Mouse (Mus musculus) frontal cortex, postnatal 36 days (tissue): ENCODE data around the gene Irf2bpl.
A peak's percentile ranks its signal among the peaks of the same experiment; 100 is the strongest.

Experiments
- DNase-seq, 2 experiments: peaks; one replicate each; pipeline ENCODE4 v3.0.0; 2022; ENCODE audit warnings: low spot score in 2 of 2

The Irf2bpl gene

GRCm38 (mm10) chr12:86859924-86860790 is 24.4 kb downstream of the Irf2bpl start:
- peak; percentile 54 to 68 for DNase-seq

- no peak for DNase-seq
Observed at GRCm38 (mm10) chr12:86858983-86859872, 25.4 kb downstream of the Irf2bpl start.

GRCm38 (mm10) chr12:86858498-86858897 is 26.1 kb downstream of the Irf2bpl start:
- no peak for DNase-seq

GRCm38 (mm10) chr12:86857290-86857689 is 27.3 kb downstream of the Irf2bpl start:
- no peak for DNase-seq

GRCm38 (mm10) chr12:86855670-86856069 is 28.9 kb downstream of the Irf2bpl start:
- DNase-seq: peak in 1 of 2 experiments; percentile 50

- DNase-seq: no peak
Observed at GRCm38 (mm10) chr12:86853516-86853915, 31.1 kb downstream of the Irf2bpl start.

GRCm38 (mm10) chr12:86851313-86851712 is 33.3 kb downstream of the Irf2bpl start:
- no peak for DNase-seq

GRCm38 (mm10) chr12:86850746-86851145 is 33.9 kb downstream of the Irf2bpl start:
- no peak for DNase-seq

GRCm38 (mm10) chr12:86849945-86850626 is 34.5 kb downstream of the Irf2bpl start:
- DNase-seq: no peak

- no peak for DNase-seq
Observed at GRCm38 (mm10) chr12:86842866-86843459, 41.6 kb downstream of the Irf2bpl start.

GRCm38 (mm10) chr12:86840526-86840925 is 44.1 kb downstream of the Irf2bpl start:
- DNase-seq: no peak

GRCm38 (mm10) chr12:86838181-86838580 is 46.4 kb downstream of the Irf2bpl start:
- DNase-seq: no peak

- DNase-seq: peak in 1 of 2 experiments; percentile 62
Observed at GRCm38 (mm10) chr12:86836431-86837047, 48.1 kb downstream of the Irf2bpl start.

GRCm38 (mm10) chr12:86835899-86836298 is 48.7 kb downstream of the Irf2bpl start:
- DNase-seq: no peak

GRCm38 (mm10) chr12:86834416-86834772 is 50.2 kb downstream of the Irf2bpl start:
- DNase-seq: no peak

- no peak for DNase-seq
Observed at GRCm38 (mm10) chr12:86833711-86834415, 50.7 kb downstream of the Irf2bpl start.

- no peak for DNase-seq
Observed at GRCm38 (mm10) chr12:86832551-86833182, 51.9 kb downstream of the Irf2bpl start.

- DNase-seq: no peak
Observed at GRCm38 (mm10) chr12:86831591-86832550, 52.7 kb downstream of the Irf2bpl start.
